Mouse (Mus musculus): Measurements from ENCODE around the gene Polr2b.

The Polr2b gene

DNA sequence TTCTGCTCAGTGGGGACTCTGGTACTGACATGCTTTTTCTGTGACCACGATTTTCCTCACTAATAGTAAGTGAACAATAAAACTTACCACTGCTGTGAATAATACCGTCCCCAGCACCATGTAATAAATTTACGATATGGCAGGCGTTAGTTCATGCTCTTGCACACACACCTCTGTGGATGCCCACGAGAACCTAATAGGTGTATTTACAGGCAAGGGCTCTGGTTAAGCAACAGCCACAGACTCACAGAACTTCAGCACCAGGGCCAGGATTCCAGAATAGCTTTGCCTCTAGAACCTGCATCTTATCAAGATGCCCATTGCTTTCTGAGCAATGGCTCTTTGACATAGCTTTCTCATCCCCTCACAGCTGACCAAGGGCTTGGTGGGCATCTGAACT is 75.3 kb downstream of the Polr2b start:
- in situ Hi-C loops (cut with MboI; ENCODE audit: low sequenced_read_pairs) = no loop called here

- in situ Hi-C loops (cut with MboI; ENCODE audit: low sequenced_read_pairs) = no loop called here
Measured at GRCm38 (mm10) chr5:77385900-77386595, 76.1 kb downstream of the Polr2b start.

GRCm38 (mm10) chr5:77386596-77387413 is 76.9 kb downstream of the Polr2b start:
- in situ Hi-C loops (cut with MboI; ENCODE audit: low sequenced_read_pairs) = no loop called here

- in situ Hi-C loops (cut with MboI; ENCODE audit: low sequenced_read_pairs) = no loop called here
Measured at GRCm38 (mm10) chr5:77387414-77387704, 77.4 kb downstream of the Polr2b start.

DNA sequence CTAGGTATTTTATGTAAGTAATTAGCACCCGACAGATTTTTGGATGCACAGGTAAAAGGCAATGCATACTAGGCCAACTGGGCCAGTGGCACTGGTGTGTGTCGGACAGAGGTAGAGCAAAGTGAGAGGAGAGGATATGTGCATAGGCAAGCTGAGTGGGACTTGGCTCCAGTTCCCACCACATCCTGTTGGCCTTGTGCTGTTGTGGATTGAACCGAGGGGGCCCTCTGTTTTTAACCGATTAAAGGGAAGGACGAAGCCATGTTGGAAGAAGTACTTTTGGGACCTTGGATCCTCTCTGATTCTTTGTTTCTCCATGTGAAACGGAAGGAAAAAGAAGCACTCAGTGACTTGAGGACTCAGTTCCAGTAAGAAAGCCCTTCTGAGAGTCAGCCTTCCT is 78.4 kb downstream of the Polr2b start:
- in situ Hi-C loops (cut with MboI; ENCODE audit: low sequenced_read_pairs) = no loop called here

DNA sequence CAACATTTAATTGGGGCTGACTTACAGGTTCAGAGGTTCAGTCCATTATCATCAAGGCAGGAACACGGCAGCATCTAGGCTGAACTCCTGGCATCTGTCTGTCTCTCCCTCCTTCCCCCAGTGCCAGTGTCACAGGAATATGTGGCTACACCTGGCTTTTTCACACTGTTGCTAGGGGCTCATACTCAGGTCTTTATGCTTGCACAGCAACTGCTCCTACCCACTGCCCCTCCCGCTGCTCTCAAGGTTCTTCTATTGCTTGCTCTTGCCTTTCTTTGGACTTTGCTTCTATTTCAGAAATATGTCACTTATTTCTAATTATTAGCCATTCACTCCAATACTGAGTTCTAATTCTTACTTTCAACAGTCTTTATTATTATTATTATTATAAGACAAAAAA is 80.3 kb downstream of the Polr2b start:
- in situ Hi-C loops (cut with MboI; ENCODE audit: low sequenced_read_pairs) = no loop called here

DNA sequence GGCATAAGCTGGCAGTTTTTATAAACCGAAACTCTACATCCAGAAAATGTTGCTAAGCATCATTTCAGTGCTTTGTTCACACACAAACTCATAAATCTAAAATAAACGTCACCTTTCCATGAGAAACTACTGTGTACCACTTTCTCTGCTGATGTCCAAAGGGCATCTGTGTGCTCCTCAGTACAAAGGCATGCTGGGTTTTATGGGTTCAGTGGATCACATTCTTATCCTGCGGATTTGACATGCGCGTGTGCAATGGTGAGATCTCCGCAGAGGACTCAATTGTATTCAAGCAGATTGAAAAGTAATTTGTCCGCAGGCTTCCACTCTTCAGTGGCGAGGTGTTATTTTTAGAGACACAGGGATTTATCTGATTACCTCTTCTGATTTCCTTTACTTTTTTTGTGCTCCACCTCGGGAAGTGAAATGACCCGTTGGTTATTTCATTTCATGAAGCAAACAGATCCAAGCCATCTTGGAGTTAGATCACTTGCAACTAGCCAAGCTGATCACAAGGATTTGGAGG is 83.2 kb downstream of the Polr2b start:
- in situ Hi-C loops (cut with MboI; ENCODE audit: low sequenced_read_pairs) = no loop called here

DNA sequence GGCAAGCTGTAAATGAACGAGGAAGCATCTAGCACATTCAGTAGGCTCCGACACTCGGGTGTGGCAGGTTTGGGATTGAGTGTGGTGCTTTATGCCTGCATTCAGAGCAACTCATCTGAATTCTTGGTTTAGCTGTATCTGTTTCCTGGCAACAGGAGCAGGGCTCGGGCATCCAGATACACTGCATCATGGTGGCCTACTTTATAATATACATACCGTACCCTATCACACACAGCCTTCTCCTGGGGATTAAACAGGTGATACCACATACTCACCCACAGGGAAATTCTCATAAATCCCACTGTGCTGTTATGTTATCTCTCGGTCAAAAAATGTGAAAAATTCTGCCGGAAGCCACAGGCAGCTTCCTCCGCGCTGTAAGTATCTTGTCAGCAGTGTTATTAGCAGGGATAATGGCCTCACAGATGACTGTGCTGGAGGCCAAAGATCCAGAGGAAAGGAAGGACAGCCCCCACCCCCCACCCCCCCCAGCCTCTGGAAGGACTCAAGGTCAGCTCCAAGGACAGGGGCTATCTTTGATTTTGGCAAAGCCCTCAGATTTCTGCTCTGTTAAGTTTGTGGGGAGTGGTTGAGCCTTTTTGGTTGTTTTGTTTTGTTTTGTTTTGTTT is 84.2 kb downstream of the Polr2b start:
- in situ Hi-C loops (cut with MboI; ENCODE audit: low sequenced_read_pairs) = no loop called here

DNA sequence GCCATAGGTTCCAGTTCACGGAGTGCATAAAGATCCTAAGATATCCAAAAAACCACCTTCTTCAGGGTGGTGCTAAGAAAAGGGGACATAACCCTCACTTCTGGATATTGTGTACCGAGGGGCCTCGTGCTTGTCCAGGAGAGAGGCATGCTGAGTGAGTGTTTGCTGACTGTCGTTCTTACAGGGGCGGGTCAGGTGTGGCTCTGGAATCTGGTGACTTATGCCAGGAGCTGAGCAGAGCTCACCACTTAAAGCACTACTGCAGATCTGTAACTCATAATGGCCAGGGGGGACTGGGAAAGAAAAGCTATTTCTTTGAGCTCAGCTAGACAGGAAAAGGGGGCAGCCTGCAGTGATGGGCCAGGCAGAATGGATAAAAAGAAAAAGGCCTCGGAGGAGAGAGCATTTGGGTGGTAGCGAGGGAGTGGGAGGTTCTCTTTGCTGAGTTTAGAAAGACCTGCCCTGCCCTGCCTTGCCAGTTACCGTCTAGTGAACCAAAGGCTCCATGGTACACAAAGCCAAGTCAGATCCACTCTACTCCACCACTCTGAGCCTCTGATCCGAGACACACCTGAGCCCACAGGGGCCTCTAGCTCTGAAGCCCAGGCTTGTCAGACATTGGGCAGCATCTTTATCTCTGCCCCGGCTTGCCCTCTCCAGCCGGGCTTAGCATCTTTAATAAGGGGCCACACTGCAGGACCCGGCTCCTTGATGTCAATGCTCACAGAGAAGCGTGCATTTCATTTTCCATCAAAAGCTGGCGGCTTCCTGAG is 88.5 kb downstream of the Polr2b start:
- in situ Hi-C loops (cut with MboI; ENCODE audit: low sequenced_read_pairs) = no loop called here
